Mouse (Mus musculus) heart, embryonic 11.5 days (tissue): ENCODE measurements around the gene Cyp20a1. TPM values are rescaled to one million over a fixed set of nuclear protein-coding genes. Genes with fewer than 3 reads are reported as not detected.
A peak's percentile ranks its signal among the peaks of the same experiment; 100 is the strongest.

Experiments
- ATAC-seq: fragments of 200-750 bp; cut with Nextera tagmentation; replicated peaks from 2 replicates; pipeline ENCODE4 v1.8.0; 2017; ENCODE audit warnings: moderate library complexity; ENCODE audit not compliant: insufficient number of reproducible peaks, low FRiP score, low TSS enrichment
- H3K27ac ChIP-seq: fragments of 300-500 bp; sonication (generic); 2 replicates; pipeline ENCODE4 v1.5.1; 2014; ENCODE audit warnings: mild to moderate bottlenecking, low read depth, low read length
- H3K27me3 ChIP-seq: fragments of 300-500 bp; sonication (generic); 2 replicates; pipeline ENCODE4 v1.6.1; 2014; ENCODE audit warnings: mild to moderate bottlenecking, low read length, mixed read lengths; ENCODE audit not compliant: control insufficient read depth, insufficient read depth
- H3K36me3 ChIP-seq: fragments of 300-500 bp; sonication (generic); 2 replicates; pipeline ENCODE4 v1.6.1; 2014; ENCODE audit warnings: mild to moderate bottlenecking, low read length, moderate library complexity, mixed read lengths; ENCODE audit not compliant: control insufficient read depth, insufficient read depth
- H3K4me1 ChIP-seq: fragments of 300-500 bp; sonication (generic); 2 replicates; pipeline ENCODE4 v1.6.1; 2014; ENCODE audit warnings: low read length; ENCODE audit not compliant: control insufficient read depth, insufficient read depth
- H3K4me2 ChIP-seq: fragments of 300-500 bp; sonication (generic); 2 replicates; pipeline ENCODE4 v1.6.1; 2014; ENCODE audit warnings: mild to moderate bottlenecking, moderate library complexity
- H3K4me3 ChIP-seq: fragments of 300-500 bp; sonication (generic); 2 replicates; pipeline ENCODE4 v1.5.1; 2014; ENCODE audit warnings: low read depth, low read length
- H3K9ac ChIP-seq: fragments of 300-500 bp; sonication (generic); 2 replicates; pipeline ENCODE4 v1.6.1; 2014; ENCODE audit warnings: mild to moderate bottlenecking, low read depth, low read length, moderate library complexity
- H3K9me3 ChIP-seq: fragments of 300-500 bp; sonication (generic); replicated peaks from 2 replicates; pipeline ENCODE4 v1.6.1; 2016; ENCODE audit warnings: low read length; ENCODE audit not compliant: control insufficient read depth
- WGBS: fragments of 180-500 bp; shearing (Covaris S2); extraction: QIAGEN DNeasy Blood & Tissue Kit; methylation state at CpG from one replicate; pipeline ENCODE4 v1.1.7; 2014; ENCODE audit not compliant: insufficient replicate concordance; 5-methylcytosine and 5-hydroxymethylcytosine counted together
- polyA plus RNA-seq: library from polyadenylated mRNA; unstranded; fragments of >200 nt; fragmentation: Nextera tagmentation; extraction: Ambion mirVana; gene quantifications from 2 replicates; pipeline ENCODE4 v1.2.1, GENCODE M21; 2014

Gene Cyp20a1
- polyA plus RNA-seq, 1 experiment from 2014 or later, result 28.8 TPM

GRCm38 (mm10) chr1:60381910-60382309, 38.8 kb downstream of the Cyp20a1 start:
- Histone ChIP-seq H3K36me3 (peaks cover 14% of the 10 kb centered on the region), H3K9ac (no peak overlapping the region), H3K4me3 (no peak overlapping the region), H3K4me2 (no peak overlapping the region), H3K27me3 (no peaks in the 10 kb centered on the region), H3K4me1 (no peaks in the 10 kb centered on the region), H3K9me3 (no peaks in the 10 kb centered on the region), H3K27ac (no peak overlapping the region)
- 87% methylated on average over 3 of the region's 3 CpGs for WGBS
- ATAC-seq, result no peak

GRCm38 (mm10) chr1:60404848-60405247, 61.7 kb downstream of the Cyp20a1 start:
- 97% methylated on average over 1 of the region's 1 CpGs for WGBS
- Histone ChIP-seq H3K9me3 (no peaks in the 10 kb centered on the region), H3K27ac (no peak overlapping the region), H3K36me3 (no peaks in the 10 kb centered on the region), H3K4me2 (no peak overlapping the region), H3K9ac (no peak overlapping the region), H3K4me1 (peaks cover 17% of the 10 kb centered on the region), H3K4me3 (no peak overlapping the region), H3K27me3 (no peaks in the 10 kb centered on the region)
- ATAC-seq, result no peak

- Histone ChIP-seq H3K36me3 (no peaks in the 10 kb centered on the region), H3K4me2 (peak overlapping the region; percentile 78), H3K27ac (peak overlapping the region; percentile 95), H3K4me3 (peak overlapping the region; percentile 94), H3K27me3 (no peaks in the 10 kb centered on the region), H3K9ac (peak overlapping the region; percentile 96), H3K9me3 (no peaks in the 10 kb centered on the region), H3K4me1 (peaks cover 20% of the 10 kb centered on the region)
- peak; percentile 12; the same call in 1 of the 2 replicates for ATAC-seq
- WGBS, result 21% methylated on average over 13 of the region's 13 CpGs
These were observed 65.5 kb downstream of the Cyp20a1 start for GRCm38 (mm10) chr1:60408501-60409167.

GRCm38 (mm10) chr1:60409168-60409828, 66.2 kb downstream of the Cyp20a1 start, which contains the start of gene Abi2:
Abi2 (plus strand) TSS chr1:60409619.
- peak; percentile 91 for ATAC-seq
- H3K27me3 ChIP-seq, result no peaks in the 10 kb centered on the region
- peak within 1 kb of the TSS; percentile 94 for H3K4me3 ChIP-seq
- no peaks in the 10 kb centered on the region for H3K9me3 ChIP-seq
- H3K4me2 ChIP-seq, result peak within 1 kb of the TSS; percentile 78
- no peaks in the 10 kb centered on the region for H3K36me3 ChIP-seq
- 1% methylated on average over 34 of the region's 69 CpGs for whole genome bisulfite sequencing
- peak within 1 kb of the TSS; percentile 96 for H3K9ac ChIP-seq
- peak within 1 kb of the TSS; percentile 95 for H3K27ac ChIP-seq
- peaks cover 20% of the 10 kb centered on the region for H3K4me1 ChIP-seq

GRCm38 (mm10) chr1:60409928-60410817, 67.0 kb downstream of the Cyp20a1 start:
- H3K27ac ChIP-seq, result peak overlapping the region; percentile 95
- ATAC-seq, result peak; percentile 74
- H3K9me3 ChIP-seq, result no peaks in the 10 kb centered on the region
- H3K4me2 ChIP-seq, result peak overlapping the region; percentile 78
- no peaks in the 10 kb centered on the region for H3K36me3 ChIP-seq
- H3K27me3 ChIP-seq, result no peaks in the 10 kb centered on the region
- WGBS, result under 1% methylated on average over 33 of the region's 54 CpGs
- H3K4me1 ChIP-seq, result peaks cover 20% of the 10 kb centered on the region
- H3K9ac ChIP-seq, result peak overlapping the region; percentile 96
- peak overlapping the region; percentile 94 for H3K4me3 ChIP-seq

GRCm38 (mm10) chr1:60416724-60417123, 73.6 kb downstream of the Cyp20a1 start:
- no peak for ATAC-seq
- Histone ChIP-seq H3K27ac (no peak overlapping the region), H3K4me2 (no peak overlapping the region), H3K9ac (no peak overlapping the region), H3K4me1 (no peaks in the 10 kb centered on the region; the same call in 1 of the 2 replicates), H3K9me3 (no peaks in the 10 kb centered on the region), H3K27me3 (no peaks in the 10 kb centered on the region), H3K36me3 (no peaks in the 10 kb centered on the region), H3K4me3 (no peak overlapping the region)
- 74% methylated on average over 3 of the region's 3 CpGs for WGBS

GRCm38 (mm10) chr1:60423882-60424281, 80.8 kb downstream of the Cyp20a1 start:
- no peak for ATAC-seq

GRCm38 (mm10) chr1:60428341-60428740, 85.2 kb downstream of the Cyp20a1 start:
- no peak for ATAC-seq
- no peak overlapping the region for H3K4me2 ChIP-seq
- H3K27me3 ChIP-seq, result no peaks in the 10 kb centered on the region
- 86% methylated on average over 2 of the region's 2 CpGs for WGBS
- no peak overlapping the region for H3K27ac ChIP-seq
- no peaks in the 10 kb centered on the region for H3K4me1 ChIP-seq
- no peaks in the 10 kb centered on the region for H3K36me3 ChIP-seq
- H3K4me3 ChIP-seq, result no peak overlapping the region
- H3K9me3 ChIP-seq, result no peaks in the 10 kb centered on the region
- no peak overlapping the region for H3K9ac ChIP-seq

More at GRCm38 (mm10) chr1:60423882-60424281, 80.8 kb downstream of the Cyp20a1 start:
- Histone ChIP-seq H3K4me1 (no peaks in the 10 kb centered on the region), H3K27ac (no peak overlapping the region), H3K36me3 (no peaks in the 10 kb centered on the region), H3K9me3 (no peaks in the 10 kb centered on the region), H3K4me2 (no peak overlapping the region), H3K4me3 (no peak overlapping the region), H3K27me3 (no peaks in the 10 kb centered on the region), H3K9ac (no peak overlapping the region)
- 78% methylated on average over 1 of the region's 1 CpGs for WGBS
